Mouse (Mus musculus) ES-Bruce4 (cell line): ENCODE measurements around the gene Ddx6.

ENCODE experiments used
- CTCF ChIP-seq: IDR thresholded peaks from one replicate; pipeline ENCODE4 v1.8.1; 2011; ENCODE audit warnings: low read depth, low read length
- POLR2A ChIP-seq: IDR thresholded peaks from one replicate; pipeline ENCODE4 v1.8.1; 2011; ENCODE audit warnings: low read length; ENCODE audit not compliant: insufficient read depth

DNA sequence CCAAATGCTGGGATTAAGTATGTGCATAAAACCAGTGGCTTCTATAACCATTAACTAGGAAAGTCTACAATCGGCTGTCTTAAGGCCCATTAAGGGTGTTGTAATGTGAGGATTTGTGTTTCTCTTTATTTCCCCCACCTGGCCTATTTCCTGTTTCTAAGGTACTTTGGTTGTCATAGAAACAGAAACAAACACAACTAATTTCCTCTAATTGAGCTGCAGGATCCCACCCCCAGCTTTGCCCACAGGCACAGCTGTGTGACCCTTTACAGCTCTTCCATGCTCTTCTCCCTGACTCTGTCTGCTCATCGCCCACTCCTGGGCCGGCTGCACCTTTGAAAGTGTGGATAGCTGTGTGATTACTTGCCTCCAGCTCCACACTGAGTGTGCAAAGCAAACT lies 23.3 kb upstream of the Ddx6 start:
- TF ChIP-seq POLR2A (no peak), CTCF (no peak)
